Comparison of ENCODE assay signal across 33 mouse cellular contexts in genomic region chr13:53417701-53418100, GRCm38 (mm10). TPM values are rescaled to one million over a fixed set of nuclear protein-coding genes. Genes with fewer than 3 reads are reported as not detected.
"Had no signal": no experiment of that assay in that cellular context is flagged by ENCODE, and none has a peak within 500 bp of the region (broad histone marks: within the 10 kb centered on the region; RNA-seq: fewer than 3 reads in every experiment).

No protein-coding gene starts in this region.

- H3K4me3 ChIP-seq: limb, embryonic 10.5 days; limb, embryonic 12.5 days; limb, embryonic 13.5 days; limb, embryonic 15.5 days; liver, embryonic 12.5 days; liver, embryonic 13.5 days; liver, embryonic 15.5 days; lung, embryonic 15.5 days; megakaryocyte, embryonic 14.5 days; midbrain, embryonic 10.5 days; midbrain, embryonic 12.5 days; midbrain, embryonic 13.5 days; midbrain, embryonic 15.5 days; myocyte; neural tube, embryonic 12.5 days had no signal

- H3K27me3 ChIP-seq: limb, embryonic 12.5 days; limb, embryonic 13.5 days; limb, embryonic 15.5 days; liver, embryonic 12.5 days; liver, embryonic 13.5 days; liver, embryonic 15.5 days; lung, embryonic 15.5 days; midbrain, embryonic 13.5 days; midbrain, embryonic 15.5 days; neural tube, embryonic 12.5 days had no signal

- H3K9me3 ChIP-seq: limb, embryonic 10.5 days; limb, embryonic 12.5 days; limb, embryonic 13.5 days; limb, embryonic 15.5 days; liver, embryonic 12.5 days; liver, embryonic 13.5 days; liver, embryonic 15.5 days; lung, embryonic 15.5 days; midbrain, embryonic 10.5 days; midbrain, embryonic 12.5 days; midbrain, embryonic 13.5 days; midbrain, embryonic 15.5 days; neural tube, embryonic 12.5 days had no signal

- H3K4me1 ChIP-seq: liver, embryonic 12.5 days; liver, embryonic 13.5 days; liver, embryonic 15.5 days; megakaryocyte, embryonic 14.5 days; midbrain, embryonic 12.5 days; midbrain, embryonic 13.5 days; midbrain, embryonic 15.5 days; neural tube, embryonic 12.5 days had no signal

- H3K27ac ChIP-seq: limb, embryonic 10.5 days; limb, embryonic 12.5 days; limb, embryonic 13.5 days; limb, embryonic 15.5 days; liver, embryonic 12.5 days; liver, embryonic 13.5 days; liver, embryonic 14.5 days; liver, embryonic 15.5 days; lung, embryonic 15.5 days; macrophage; midbrain, embryonic 10.5 days; midbrain, embryonic 12.5 days; midbrain, embryonic 13.5 days; midbrain, embryonic 15.5 days; neural tube, embryonic 12.5 days had no signal

- H3K36me3 ChIP-seq: limb, embryonic 10.5 days; limb, embryonic 12.5 days; limb, embryonic 13.5 days; limb, embryonic 15.5 days; liver, embryonic 12.5 days; liver, embryonic 13.5 days; liver, embryonic 15.5 days; lung, embryonic 15.5 days; midbrain, embryonic 10.5 days; midbrain, embryonic 12.5 days; midbrain, embryonic 13.5 days; midbrain, embryonic 15.5 days; neural tube, embryonic 12.5 days had no signal

- DNase-seq: left cerebral cortex, postnatal 4 days; liver; liver, embryonic 13.5 days; liver, postnatal 0 days; lung, adult 18-20 months; lung, adult 2 months; lung, embryonic 14.5 days; lung, postnatal 10 days; lung, postnatal 14 days; lung, postnatal 36 days; lung, postnatal 4 days; midbrain, embryonic 14.5 days had no signal

RNA-seq across cellular contexts. Expression of gene Msx2, which starts 55.2 kb away (rescaled TPM):
- total RNA-seq: liver, adult 2 months; megakaryocyte progenitor cell, adult 5-6 weeks; megakaryocyte-erythroid progenitor cell, adult 5-6 weeks; monocyte, adult 5-6 weeks had no signal
- polyA plus RNA-seq: liver, adult 2 months; liver, embryonic 15.5 days; liver, embryonic 16.5 days; liver, postnatal 0 days; lung, adult 2 months; macrophage had no signal
